Mouse (Mus musculus): ENCODE results near the gene Srrm4. TPM values are rescaled to one million over a fixed set of nuclear protein-coding genes. Genes with fewer than 3 reads are reported as not detected.

Srrm4 gene
- polyA plus RNA-seq, 1 experiment from 2014 or later = 0.33 TPM

DNA sequence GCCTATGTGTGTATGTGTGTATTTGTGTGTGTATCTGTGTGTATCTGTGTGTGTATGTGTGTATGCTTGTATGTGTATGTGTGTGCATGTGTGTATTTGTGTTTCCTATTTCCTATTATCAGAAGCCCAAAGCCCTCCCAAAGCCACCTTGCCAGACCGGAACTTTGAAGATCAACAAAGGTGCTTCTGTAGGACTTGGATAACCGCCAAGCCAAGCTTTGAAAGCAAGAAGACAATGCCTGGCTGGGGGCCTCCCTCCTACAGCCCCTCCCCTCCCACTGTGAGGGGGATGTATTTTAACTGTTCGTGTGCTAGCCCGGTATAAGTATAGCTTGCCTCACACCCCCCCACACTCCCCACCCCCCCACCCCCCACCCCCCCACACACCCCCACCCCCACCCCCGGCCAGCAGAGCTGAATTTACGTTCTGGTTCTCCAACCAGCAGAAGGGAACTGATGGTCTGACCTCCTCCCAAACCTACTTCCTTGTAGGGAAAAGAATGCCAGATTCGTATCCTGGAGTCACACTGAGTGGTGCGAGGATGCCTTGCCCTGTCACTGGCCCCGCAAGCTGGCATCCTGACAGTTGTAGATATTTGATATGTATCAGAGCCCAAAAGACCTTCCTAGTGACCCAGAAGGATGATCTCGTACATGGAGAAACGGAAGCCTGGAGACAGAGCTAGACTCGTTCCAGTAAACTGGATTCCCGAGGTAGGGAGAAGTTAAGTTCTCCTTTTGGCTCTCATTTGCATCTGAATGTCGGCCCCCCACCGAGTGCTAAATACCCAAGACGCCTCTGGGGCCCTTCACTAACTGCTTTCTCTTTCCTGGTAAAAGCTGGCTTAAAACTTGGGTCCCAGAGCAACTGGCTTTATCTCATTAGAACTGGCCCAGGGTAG lies 181.7 kb downstream of the Srrm4 start:
- Histone ChIP-seq H3K4me3 (replicated peaks; ENCODE audit: low read depth, low read length) (no peak overlapping the region), H3K4me2 (ENCODE audit: low read length) (peak overlapping the region; percentile 25; the same call in 1 of the 2 replicates), H3K27me3 (ENCODE audit: insufficient read depth, low read length) (no peaks in the 10 kb centered on the region), H3K36me3 (ENCODE audit: insufficient read depth, low read length) (no peaks in the 10 kb centered on the region), H3K27ac (no peak overlapping the region), H3K9ac (ENCODE audit: low read depth, low read length) (no peak overlapping the region), H3K9me3 (replicated peaks; ENCODE audit: low read length) (no peaks in the 10 kb centered on the region), H3K4me1 (replicated peaks; ENCODE audit: insufficient read depth, low read length) (peaks cover 3% of the 10 kb centered on the region; the same call in 1 of the 2 replicates)
- 5% methylated on average over 15 of the region's 16 CpGs for WGBS
- ATAC-seq (replicated peaks; ENCODE audit: low FRiP score, low read depth) (no peak), DNase-seq (ENCODE audit: low spot score) (peak; percentile 46)
- no peak for TF ChIP-seq CTCF (IDR thresholded peaks at IDR 0.05; ENCODE audit: low read depth)

DNA sequence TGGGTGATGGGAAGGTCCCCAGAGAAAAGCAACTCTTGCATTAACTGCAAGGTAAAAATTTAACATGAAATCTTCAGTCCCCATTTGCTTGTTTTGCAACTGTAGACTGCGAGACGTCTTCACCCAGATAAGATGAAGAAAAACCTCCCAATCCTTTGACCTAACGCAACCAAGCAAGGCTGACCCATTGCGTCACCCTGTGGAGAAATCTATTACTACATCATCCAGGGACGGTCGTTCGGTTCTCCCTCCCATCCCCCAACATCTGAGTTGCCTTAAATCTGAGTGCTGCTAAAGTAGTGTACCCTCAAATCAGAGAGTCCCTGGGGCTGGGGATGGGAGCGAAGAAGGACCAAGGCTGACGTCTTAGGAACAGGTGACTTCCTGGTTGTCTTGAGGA lies 182.7 kb downstream of the Srrm4 start:
- WGBS = 72% methylated on average over 9 of the region's 9 CpGs

DNA sequence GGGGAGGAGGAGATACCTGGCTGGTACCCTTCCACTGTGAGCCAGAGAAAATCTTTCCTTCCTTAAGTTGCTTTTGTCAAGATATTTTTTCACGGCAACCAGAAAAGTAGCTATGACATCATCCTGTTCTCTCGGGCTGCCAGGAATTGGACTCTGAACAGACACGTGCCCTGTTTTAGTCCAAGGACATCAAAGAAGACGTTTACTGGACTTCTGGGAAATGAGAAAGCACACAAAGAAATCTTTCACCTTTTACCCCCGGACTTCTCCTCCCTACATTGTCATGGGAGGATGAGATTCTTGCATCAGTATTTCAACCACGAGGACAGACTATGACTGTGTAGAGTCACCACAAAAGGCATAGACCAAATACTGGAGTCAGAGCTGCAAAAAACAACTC lies 183.7 kb downstream of the Srrm4 start:
- Histone ChIP-seq H3K9ac (ENCODE audit: low read depth, low read length) (no peak overlapping the region), H3K27me3 (ENCODE audit: insufficient read depth, low read length) (no peaks in the 10 kb centered on the region), H3K4me1 (replicated peaks; ENCODE audit: insufficient read depth, low read length) (peaks cover 3% of the 10 kb centered on the region; the same call in 1 of the 2 replicates), H3K27ac (no peak overlapping the region), H3K4me2 (ENCODE audit: low read length) (no peak overlapping the region), H3K4me3 (replicated peaks; ENCODE audit: low read depth, low read length) (no peak overlapping the region), H3K36me3 (ENCODE audit: insufficient read depth, low read length) (no peaks in the 10 kb centered on the region), H3K9me3 (replicated peaks; ENCODE audit: low read length) (no peaks in the 10 kb centered on the region)
- DNase-seq (ENCODE audit: low spot score) = peak; percentile 62
- TF ChIP-seq CTCF (IDR thresholded peaks at IDR 0.05; ENCODE audit: low read depth) = no peak
- ATAC-seq (replicated peaks; ENCODE audit: low FRiP score, low read depth) = no peak
- 28% methylated on average over 6 of the region's 6 CpGs for WGBS

More for the DNA sequence above, 182.7 kb downstream of the Srrm4 start:
- DNase-seq (ENCODE audit: low spot score) (no peak), ATAC-seq (replicated peaks; ENCODE audit: low FRiP score, low read depth) (no peak)
- no peak for TF ChIP-seq CTCF (IDR thresholded peaks at IDR 0.05; ENCODE audit: low read depth)
- H3K9me3 ChIP-seq (replicated peaks; ENCODE audit: low read length) = no peaks in the 10 kb centered on the region
- no peak overlapping the region for H3K4me2 ChIP-seq (ENCODE audit: low read length)
- H3K27ac ChIP-seq = no peak overlapping the region
- no peak overlapping the region for H3K9ac ChIP-seq (ENCODE audit: low read depth, low read length)
- H3K4me3 ChIP-seq (replicated peaks; ENCODE audit: low read depth, low read length) = no peak overlapping the region
- no peaks in the 10 kb centered on the region for H3K36me3 ChIP-seq (ENCODE audit: insufficient read depth, low read length)
- no peaks in the 10 kb centered on the region for H3K27me3 ChIP-seq (ENCODE audit: insufficient read depth, low read length)
- peaks cover 3% of the 10 kb centered on the region; the same call in 1 of the 2 replicates for H3K4me1 ChIP-seq (replicated peaks; ENCODE audit: insufficient read depth, low read length)

GRCm38 (mm10) chr5:116407321-116407720 lies 184.3 kb downstream of the Srrm4 start:
- H3K9ac ChIP-seq (ENCODE audit: low read depth, low read length) = no peak overlapping the region
- peaks cover 3% of the 10 kb centered on the region; the same call in 1 of the 2 replicates for H3K4me1 ChIP-seq (replicated peaks; ENCODE audit: insufficient read depth, low read length)
- no peak for TF ChIP-seq CTCF (IDR thresholded peaks at IDR 0.05; ENCODE audit: low read depth)
- no peak overlapping the region for H3K4me2 ChIP-seq (ENCODE audit: low read length)
- no peaks in the 10 kb centered on the region for H3K9me3 ChIP-seq (replicated peaks; ENCODE audit: low read length)
- WGBS = 27% methylated on average over 4 of the region's 4 CpGs
- ATAC-seq (replicated peaks; ENCODE audit: low FRiP score, low read depth) (no peak), DNase-seq (ENCODE audit: low spot score) (no peak)
- peak overlapping the region; percentile 42; the same call in 1 of the 2 replicates for H3K27ac ChIP-seq
- H3K27me3 ChIP-seq (ENCODE audit: insufficient read depth, low read length) = no peaks in the 10 kb centered on the region
- no peaks in the 10 kb centered on the region for H3K36me3 ChIP-seq (ENCODE audit: insufficient read depth, low read length)
- H3K4me3 ChIP-seq (replicated peaks; ENCODE audit: low read depth, low read length) = no peak overlapping the region

GRCm38 (mm10) chr5:116406507-116406906 lies 185.1 kb downstream of the Srrm4 start:
- ATAC-seq (replicated peaks; ENCODE audit: low FRiP score, low read depth) = no peak
- H3K27me3 ChIP-seq (ENCODE audit: insufficient read depth, low read length) = no peaks in the 10 kb centered on the region
- H3K9ac ChIP-seq (ENCODE audit: low read depth, low read length) = no peak overlapping the region
- H3K4me3 ChIP-seq (replicated peaks; ENCODE audit: low read depth, low read length) = no peak overlapping the region
- H3K36me3 ChIP-seq (ENCODE audit: insufficient read depth, low read length) = no peaks in the 10 kb centered on the region
- no peaks in the 10 kb centered on the region for H3K9me3 ChIP-seq (replicated peaks; ENCODE audit: low read length)
- WGBS = 73% methylated on average over 3 of the region's 3 CpGs
- no peak overlapping the region for H3K27ac ChIP-seq
- H3K4me1 ChIP-seq (replicated peaks; ENCODE audit: insufficient read depth, low read length) = peaks cover 3% of the 10 kb centered on the region; the same call in 1 of the 2 replicates
- H3K4me2 ChIP-seq (ENCODE audit: low read length) = no peak overlapping the region
- TF ChIP-seq CTCF (IDR thresholded peaks at IDR 0.05; ENCODE audit: low read depth) = no peak
- DNase-seq (ENCODE audit: low spot score) = no peak

GRCm38 (mm10) chr5:116405934-116406333 lies 185.7 kb downstream of the Srrm4 start:
- H3K4me3 ChIP-seq (replicated peaks; ENCODE audit: low read depth, low read length) = no peak overlapping the region
- DNase-seq (ENCODE audit: low spot score) = no peak
- no peak for TF ChIP-seq CTCF (IDR thresholded peaks at IDR 0.05; ENCODE audit: low read depth)
- H3K4me2 ChIP-seq (ENCODE audit: low read length) = no peak overlapping the region
- H3K27me3 ChIP-seq (ENCODE audit: insufficient read depth, low read length) = no peaks in the 10 kb centered on the region
- ATAC-seq (replicated peaks; ENCODE audit: low FRiP score, low read depth) = no peak
- 100% methylated on average over 1 of the region's 1 CpGs for WGBS
- H3K27ac ChIP-seq = no peak overlapping the region
- no peaks in the 10 kb centered on the region for H3K36me3 ChIP-seq (ENCODE audit: insufficient read depth, low read length)
- no peak overlapping the region for H3K9ac ChIP-seq (ENCODE audit: low read depth, low read length)
- no peaks in the 10 kb centered on the region for H3K9me3 ChIP-seq (replicated peaks; ENCODE audit: low read length)
- peaks cover 3% of the 10 kb centered on the region; the same call in 1 of the 2 replicates for H3K4me1 ChIP-seq (replicated peaks; ENCODE audit: insufficient read depth, low read length)

Data from kidney, postnatal 0 days (tissue).